Mouse (Mus musculus) adrenal gland, postnatal 4 days (tissue): ENCODE data around the gene Asb7. TPM values are rescaled to one million over a fixed set of nuclear protein-coding genes. Genes with fewer than 3 reads are reported as not detected.

ENCODE experiments used
- DNase-seq, 2 experiments: peaks; one replicate each; pipeline ENCODE4 v3.0.0; 2021 to 2022; ENCODE audit warnings: low spot score in 2 of 2, mixed read lengths in 2 of 2
- total RNA-seq, 2 experiments: library from RNA; stranded (reverse); gene quantifications; 2 replicates each; pipeline ENCODE4 v1.2.3; 2021

Asb7 gene
- total RNA-seq, 2 experiments from 2014 or later = 24.7 to 28.0 TPM

DNA sequence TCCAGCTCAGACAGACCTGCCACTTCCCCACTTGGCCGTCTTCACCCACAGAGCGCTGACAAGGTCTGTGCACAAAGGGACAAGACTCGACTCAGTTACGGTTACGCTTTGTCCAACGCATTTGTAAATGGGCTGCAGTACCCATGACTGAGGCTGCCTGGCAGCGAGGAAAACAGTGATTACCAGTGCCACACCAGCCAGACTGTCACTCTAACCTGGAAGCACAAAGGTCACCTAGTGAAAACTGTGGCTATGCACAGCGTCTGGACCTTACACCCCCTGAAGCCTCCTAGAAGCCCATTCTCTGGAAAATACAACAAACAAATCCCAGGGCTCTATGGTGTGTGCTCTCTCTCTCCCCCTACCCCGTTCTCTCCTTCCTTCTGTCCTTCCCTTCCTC lies 33.9 kb downstream of the Asb7 start:
- DNase-seq = no peak

DNA sequence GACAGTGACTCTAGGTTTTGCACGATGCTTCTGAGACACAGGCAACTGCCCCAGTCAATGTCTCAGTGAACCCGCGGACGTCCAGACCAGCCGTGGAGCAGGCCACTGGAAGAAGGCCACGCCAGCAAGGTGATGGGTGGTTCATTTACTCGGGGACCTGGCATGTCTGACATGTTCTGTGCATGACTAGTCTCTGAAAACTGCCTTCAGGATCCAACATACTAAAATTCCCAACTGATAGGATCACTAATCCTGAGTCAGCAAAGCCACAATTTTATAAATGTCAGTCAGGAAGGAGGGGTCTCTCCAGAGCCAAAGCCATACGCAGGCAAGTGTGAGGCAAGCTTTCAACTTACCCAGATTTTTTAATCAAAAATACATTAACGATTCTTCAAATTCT lies 35.8 kb downstream of the Asb7 start:
- DNase-seq = no peak

DNA sequence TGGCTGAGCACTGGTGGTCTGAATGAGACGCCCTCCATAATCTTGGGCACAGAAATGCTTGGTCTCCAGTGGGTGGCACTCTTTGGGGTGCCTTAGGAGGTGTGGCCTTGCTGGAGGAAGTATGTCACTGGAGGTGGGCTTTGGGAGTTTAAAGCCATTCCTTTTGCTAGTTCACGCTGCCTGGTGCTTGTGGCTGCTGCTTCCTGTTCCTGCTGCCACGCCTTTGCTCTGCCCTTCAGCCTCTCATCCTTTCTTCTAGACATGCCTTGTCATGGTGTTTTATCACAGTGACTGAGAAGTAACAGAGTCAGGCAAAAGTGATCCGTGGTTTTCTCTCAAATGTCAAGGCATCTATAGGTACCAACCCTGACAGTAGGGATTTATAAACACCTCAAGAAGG lies 37.2 kb downstream of the Asb7 start:
- no peak for DNase-seq

DNA sequence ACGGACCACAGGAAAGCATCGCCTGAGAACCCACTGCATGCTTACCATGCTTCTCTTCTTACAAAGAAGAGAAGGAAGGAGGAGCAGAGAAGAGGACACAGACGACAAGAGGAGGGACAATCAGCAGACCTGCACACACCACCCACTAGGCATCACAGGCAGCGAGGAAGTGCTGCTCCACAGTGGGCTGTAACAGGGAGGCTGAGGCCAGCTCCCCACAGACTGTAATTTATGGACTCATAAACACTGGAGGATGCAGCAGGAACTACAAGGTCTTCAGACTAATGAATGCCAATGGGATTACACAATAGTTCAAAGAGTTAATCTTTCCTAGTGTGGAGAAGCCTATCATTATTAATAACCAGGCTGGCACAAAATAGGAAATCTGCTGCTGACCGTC lies 38.5 kb downstream of the Asb7 start:
- no peak for DNase-seq

DNA sequence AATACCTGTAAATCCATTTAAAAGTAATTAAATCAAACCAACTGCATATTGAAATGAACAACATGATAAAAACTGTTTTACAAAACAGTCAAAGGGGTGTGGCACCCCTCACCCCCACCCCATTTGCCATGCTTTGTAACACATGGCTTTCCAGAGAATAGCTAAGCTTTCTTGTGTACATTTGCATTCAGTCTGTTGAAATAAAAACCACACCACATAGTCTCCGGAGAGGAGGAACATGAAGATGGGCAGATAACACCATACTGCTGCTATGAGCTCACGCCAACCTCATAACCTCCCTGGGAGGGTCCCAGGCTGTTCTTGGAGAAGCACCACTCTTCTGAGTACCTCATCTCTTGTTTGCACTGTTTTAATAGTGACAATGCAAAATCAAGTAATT lies 40.2 kb downstream of the Asb7 start:
- no peak for DNase-seq

DNA sequence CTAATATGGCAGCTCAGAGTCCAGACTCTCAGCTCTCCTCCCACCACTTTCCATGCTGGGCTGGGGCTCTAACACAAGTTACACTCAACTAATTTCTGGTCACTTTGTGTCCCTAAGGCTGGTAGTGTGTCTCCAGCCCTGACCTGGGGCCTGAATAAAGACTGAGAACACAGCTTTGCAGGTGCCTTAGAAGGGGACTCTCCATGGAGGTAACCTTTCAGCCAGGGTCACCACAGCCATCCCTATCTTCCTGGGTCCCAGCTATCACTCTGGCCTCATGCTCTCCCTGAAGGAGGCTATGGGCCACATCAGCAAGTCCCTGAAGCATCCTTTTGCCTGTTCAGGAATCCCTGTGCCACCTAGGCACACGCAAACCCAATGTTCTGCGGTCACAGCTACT lies 43.7 kb downstream of the Asb7 start:
- DNase-seq = no peak

DNA sequence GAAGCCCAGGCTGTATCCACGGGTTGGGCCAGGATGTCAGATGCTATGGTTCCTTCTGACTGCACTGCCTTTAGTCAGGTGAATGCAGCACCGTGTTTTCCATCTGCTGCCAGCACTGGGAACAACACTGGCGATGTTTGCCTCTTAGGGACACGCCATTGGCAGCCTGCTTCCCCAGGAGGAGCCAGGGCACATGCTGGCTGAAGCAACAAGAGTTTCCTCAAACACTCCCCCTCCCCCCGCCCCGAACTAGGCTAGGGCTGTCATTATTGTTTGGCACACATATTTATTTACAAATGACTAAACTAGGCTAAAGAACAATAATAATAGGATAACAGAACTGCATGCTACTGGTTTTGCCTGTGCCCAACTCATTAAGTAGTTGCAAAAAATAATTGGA lies 56.0 kb downstream of the Asb7 start:
- no peak for DNase-seq

DNA sequence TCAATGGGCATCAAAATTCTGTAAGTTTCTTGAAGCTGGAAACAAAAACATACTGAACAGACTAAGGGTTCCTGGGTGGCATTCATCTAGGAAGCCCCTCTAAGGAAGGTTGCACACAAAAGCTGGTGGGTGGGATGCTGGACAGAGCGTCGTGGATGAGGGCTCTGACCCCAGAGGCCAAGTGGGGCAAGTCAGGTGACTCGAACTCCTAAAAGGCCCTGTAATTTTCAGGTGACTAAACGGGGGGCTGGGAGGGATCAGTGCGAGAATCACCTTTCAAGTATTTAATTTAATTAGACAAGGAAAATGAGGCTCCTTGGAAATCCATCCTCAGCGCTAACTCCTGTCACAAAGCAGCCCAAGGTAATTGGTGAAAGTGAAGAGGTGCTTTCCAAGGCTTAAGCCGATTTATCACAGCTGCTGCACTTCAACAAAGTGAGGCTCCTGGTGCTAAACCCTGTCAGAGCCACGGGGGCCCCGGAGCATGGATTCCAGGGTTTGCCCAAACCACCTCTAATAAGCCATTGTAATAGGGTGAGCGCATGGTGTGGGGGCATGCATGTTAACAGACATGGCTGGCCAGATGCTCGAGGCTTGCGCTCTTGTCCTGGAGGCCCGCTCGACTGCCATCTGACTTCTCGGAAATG lies 59.1 kb downstream of the Asb7 start:
- no peak for DNase-seq

DNA sequence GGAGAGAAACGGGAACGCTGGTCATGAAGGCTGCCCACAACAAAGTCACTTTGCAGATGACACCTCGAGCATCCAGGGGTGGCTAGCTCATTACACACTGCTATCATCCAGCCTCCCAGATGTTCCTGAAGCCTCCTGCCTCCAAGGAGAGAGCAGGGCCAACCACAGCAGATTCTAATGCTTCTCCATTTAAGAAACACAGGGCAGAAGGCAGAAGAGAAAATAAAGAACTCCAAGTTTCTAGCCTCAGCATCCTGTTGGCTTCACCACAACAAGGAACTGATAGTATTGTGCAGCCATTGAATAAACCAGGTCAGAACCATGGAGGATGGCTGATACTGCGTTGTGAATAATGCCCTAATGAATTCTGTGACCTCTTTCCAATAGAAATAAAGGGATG lies 60.0 kb downstream of the Asb7 start:
- no peak for DNase-seq

DNA sequence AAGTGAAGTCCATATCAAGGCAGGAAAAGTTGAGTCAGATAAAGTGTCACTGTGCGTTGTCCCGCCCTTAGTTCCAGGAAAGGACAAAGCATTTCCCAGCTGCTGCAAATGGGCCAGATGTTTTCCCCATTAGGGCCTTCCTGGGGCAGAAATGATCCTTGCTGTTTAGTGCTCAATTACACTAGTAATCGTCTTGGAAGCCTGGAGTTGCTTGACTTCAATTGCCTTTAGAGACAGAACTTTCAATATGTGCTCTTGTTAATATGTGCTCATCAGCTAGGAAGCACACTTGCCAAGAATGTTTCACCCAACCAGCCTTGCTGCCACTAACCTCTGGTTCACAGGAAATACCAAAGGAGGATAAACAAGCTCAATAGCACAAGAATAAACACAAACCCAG lies 66.0 kb downstream of the Asb7 start:
- DNase-seq = no peak

DNA sequence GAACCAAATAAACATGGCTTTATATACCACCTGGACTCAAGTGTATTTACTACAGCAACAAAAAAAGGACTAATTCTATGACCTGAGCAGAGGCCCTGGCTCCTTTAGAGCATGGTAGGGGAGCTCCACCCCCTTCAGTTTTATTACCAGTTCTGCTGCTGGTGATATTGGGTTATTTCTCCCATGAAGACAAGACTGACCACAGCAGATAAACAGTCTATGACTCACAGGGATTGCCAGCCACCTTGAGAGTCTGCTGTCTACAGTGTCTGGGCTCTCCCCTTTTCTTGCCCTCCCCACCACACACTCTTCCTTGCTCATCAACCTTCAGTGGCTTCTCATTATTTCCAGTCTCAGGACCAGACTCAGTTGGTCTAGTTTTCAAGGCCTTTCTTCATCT lies 87.5 kb downstream of the Asb7 start:
- no peak for DNase-seq

DNA sequence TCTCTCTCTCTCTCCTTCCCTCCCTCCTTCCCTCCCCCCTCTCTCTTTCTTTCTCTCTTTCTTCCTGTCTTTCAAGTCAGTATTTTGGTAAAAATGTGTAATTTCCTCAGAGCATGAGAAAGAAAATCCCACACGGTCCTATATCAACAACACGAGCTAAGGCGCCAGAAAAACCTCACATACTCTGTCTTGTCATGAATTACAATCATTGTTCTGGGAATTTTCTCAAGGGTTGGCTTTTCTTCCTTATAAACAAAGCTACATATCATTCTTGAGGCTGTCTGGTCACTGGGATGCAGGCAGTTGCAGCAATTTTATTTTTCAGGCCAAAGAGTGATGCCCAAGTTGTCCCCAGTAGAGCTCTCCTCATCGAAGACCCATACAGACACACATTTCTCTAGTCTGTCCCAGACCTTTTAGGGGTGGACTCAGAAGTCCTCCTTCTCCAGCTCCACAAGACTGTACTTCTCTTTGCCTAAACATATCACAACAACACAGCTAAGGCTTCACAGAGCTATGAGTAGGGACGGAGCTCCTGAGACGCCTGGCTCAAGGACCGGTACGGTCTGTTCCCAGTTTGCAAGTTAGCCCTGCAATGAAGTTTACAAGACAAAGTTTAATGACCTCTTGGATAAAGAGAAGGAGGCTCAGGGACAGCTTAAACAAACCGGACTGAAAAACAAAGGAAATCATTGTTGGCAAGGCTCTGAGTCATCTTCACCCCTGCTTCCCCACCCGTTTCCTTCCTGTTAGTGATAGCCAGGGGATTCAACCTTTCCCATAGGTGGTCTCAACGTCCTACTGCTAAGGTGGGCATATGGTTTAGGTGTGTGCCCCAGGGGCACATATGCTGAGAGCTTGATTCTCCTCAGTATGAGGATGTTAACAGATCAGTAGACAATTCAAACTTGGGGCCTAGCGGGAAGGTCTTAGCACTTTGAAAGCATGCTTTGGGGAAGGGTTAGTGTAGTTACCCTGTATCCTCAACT lies 88.5 kb downstream of the Asb7 start:
- no peak for DNase-seq

DNA sequence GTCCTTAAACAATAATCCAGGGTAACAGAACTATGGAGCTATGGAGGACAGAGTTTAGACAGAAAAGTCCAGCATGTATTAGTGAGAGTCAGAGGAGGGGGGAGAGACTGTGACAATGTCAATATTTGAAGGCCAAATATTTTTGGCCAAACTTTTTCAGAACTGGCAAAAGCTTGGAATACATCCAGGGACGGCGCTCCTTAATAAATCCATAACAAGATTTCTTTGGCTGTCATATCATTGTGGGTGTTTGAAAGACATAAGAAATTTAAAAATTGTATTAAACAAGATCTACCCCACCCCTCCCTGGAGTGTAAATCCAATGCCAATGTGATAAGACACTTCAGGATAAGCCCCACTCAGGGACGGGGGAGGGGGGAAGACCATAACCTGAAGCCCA lies 89.3 kb downstream of the Asb7 start:
- no peak for DNase-seq

DNA sequence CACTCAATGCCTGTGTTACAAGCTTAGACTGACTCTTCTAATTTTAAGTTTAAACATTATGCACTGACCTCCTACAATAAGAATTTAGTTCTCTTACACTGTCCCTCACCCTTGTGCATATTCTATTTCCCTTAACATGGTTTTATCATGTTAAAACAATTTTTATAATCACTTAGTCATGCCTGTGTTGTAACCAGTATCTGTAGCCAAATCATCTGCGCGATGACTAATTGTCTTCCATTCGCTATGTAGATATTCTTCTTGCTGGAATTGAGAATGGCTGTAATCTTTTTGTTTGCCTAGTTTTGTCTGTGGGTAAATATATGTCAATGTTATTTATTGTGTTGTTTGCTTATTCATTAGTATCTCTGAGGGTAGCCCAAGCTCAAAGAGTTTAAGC lies 91.5 kb downstream of the Asb7 start:
- DNase-seq = no peak

Other genes starting within 250 kb of the Asb7 start
- 10 to 100 TPM in 1 of 2 experiments, 1 to 10 TPM in 1; 9.7 to 10.9 TPM for gene Lins1, start 293 bp upstream of the Asb7 start, total RNA-seq
- under 1 TPM; 0.14 to 0.22 TPM for gene Cers3, start 53.9 kb upstream of the Asb7 start, total RNA-seq
- 1 to 10 TPM; 5.2 to 9.6 TPM for gene Adamts17, start 150.1 kb upstream of the Asb7 start, total RNA-seq